Mouse (Mus musculus) midbrain, embryonic 11.5 days (tissue): Measurements from ENCODE around the gene Adam19. TPM values are rescaled to one million over a fixed set of nuclear protein-coding genes. Genes with fewer than 3 reads are reported as not detected.
"Not testable (repeated sequence)": the region's sequence is repeated elsewhere in the genome, so short reads cannot be mapped to it uniquely, and the experiment has no call there.

Experiments
- ATAC-seq: fragments of 200-750 bp; cut with Nextera tagmentation; 2 replicates; pipeline ENCODE4 v1.8.0; 2017; ENCODE audit warnings: moderate TSS enrichment, moderate library complexity; ENCODE audit not compliant: low FRiP score
- DNase-seq: peaks from one replicate; pipeline ENCODE4 v3.0.0; 2015; ENCODE audit warnings: low spot score; ENCODE audit errors: missing footprints
- H3K27ac ChIP-seq: fragments of 300-500 bp; sonication (generic); 2 replicates; pipeline ENCODE4 v1.5.1; 2014; ENCODE audit warnings: low read depth, low read length
- H3K27me3 ChIP-seq: fragments of 300-500 bp; sonication (generic); 2 replicates; pipeline ENCODE4 v1.6.1; 2014; ENCODE audit warnings: mild to moderate bottlenecking, low read length, moderate library complexity, mixed read lengths; ENCODE audit not compliant: control insufficient read depth, insufficient read depth
- H3K36me3 ChIP-seq: fragments of 300-500 bp; sonication (generic); 2 replicates; pipeline ENCODE4 v1.6.1; 2014; ENCODE audit warnings: mild to moderate bottlenecking, low read length, moderate library complexity, mixed read lengths; ENCODE audit not compliant: control insufficient read depth, insufficient read depth
- H3K4me1 ChIP-seq: fragments of 300-500 bp; sonication (generic); 2 replicates; pipeline ENCODE4 v1.6.1; 2014; ENCODE audit warnings: low read length; ENCODE audit not compliant: control insufficient read depth, insufficient read depth
- H3K4me2 ChIP-seq: fragments of 300-500 bp; sonication (generic); 2 replicates; pipeline ENCODE4 v1.6.1; 2014; ENCODE audit warnings: mild to moderate bottlenecking, moderate library complexity
- H3K4me3 ChIP-seq: fragments of 300-500 bp; sonication (generic); 2 replicates; pipeline ENCODE4 v1.5.1; 2014; ENCODE audit warnings: low read depth, low read length
- H3K9ac ChIP-seq: fragments of 300-500 bp; sonication (generic); 2 replicates; pipeline ENCODE4 v1.6.1; 2014; ENCODE audit warnings: low read length
- H3K9me3 ChIP-seq: fragments of 300-500 bp; sonication (generic); 2 replicates; pipeline ENCODE4 v1.6.1; 2016; ENCODE audit warnings: low read length; ENCODE audit not compliant: control insufficient read depth
- WGBS: fragments of 180-500 bp; shearing (Covaris S2); extraction: QIAGEN DNeasy Blood & Tissue Kit; methylation state at CpG from one replicate; pipeline ENCODE4 v1.1.7; 2014; 5-methylcytosine and 5-hydroxymethylcytosine counted together
- polyA plus RNA-seq: library from polyadenylated mRNA; unstranded; fragments of >200 nt; fragmentation: Nextera tagmentation; extraction: Ambion mirVana; gene quantifications from 2 replicates; pipeline ENCODE4 v1.2.1, GENCODE M21; 2014

The Adam19 gene
- polyA plus RNA-seq, 1 experiment from 2014 or later: 6.1 TPM

DNA sequence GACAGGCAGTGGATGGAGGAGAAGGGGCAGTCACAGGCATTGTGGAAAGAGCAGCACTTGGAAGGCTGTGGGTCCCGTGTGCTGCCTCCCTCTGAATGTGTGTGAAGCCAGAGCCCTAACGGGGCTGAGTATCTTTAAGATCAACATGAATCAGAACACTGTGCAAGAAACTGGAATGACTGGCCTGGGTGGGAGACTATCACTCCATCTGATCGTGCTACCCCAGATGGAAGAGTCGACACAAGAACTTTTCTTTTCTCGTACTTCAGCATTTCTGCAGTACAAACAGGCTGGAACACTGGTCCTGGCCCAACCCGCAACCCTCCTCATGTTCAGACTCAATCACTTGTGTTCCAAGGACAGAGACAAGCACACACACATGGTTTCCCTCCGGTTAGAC is 112.7 kb downstream of the Adam19 start:
- Histone ChIP-seq H3K9ac (no peak overlapping the region), H3K27ac (no peak overlapping the region), H3K36me3 (no peaks in the 10 kb centered on the region), H3K4me3 (no peak overlapping the region), H3K27me3 (0 out of 2 replicates have a peak, but pooled peaks cover 4% of the 10 kb centered on the region), H3K4me2 (no peak overlapping the region), H3K9me3 (no peaks in the 10 kb centered on the region), H3K4me1 (no peaks in the 10 kb centered on the region)
- ATAC-seq (no peak), DNase-seq (peak; percentile 73)
- 90% methylated on average over 7 of the region's 7 CpGs for WGBS

DNA sequence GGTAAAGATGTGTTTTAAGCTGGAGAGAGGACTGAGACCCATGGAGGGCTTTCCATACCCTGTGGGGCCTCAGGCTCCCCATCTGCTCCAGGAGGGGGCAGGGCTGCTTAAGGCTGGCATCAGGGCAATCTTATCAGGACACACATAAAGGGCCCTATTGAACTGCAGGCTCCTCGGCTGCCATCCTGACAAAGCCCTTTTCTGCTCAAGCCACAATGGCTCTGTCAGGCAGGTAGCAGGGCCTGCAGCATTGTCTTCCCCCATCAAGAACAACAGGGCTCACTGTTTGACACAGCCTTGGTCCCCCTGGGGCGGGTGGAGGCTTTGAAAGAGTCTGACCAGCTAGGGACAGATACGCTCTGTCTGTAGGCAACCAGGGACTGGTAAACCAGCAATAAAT is 114.1 kb downstream of the Adam19 start:
- Histone ChIP-seq H3K36me3 (no peaks in the 10 kb centered on the region), H3K4me1 (no peaks in the 10 kb centered on the region), H3K27ac (no peak overlapping the region), H3K4me2 (no peak overlapping the region), H3K4me3 (no peak overlapping the region), H3K27me3 (0 out of 2 replicates have a peak, but pooled peaks cover 4% of the 10 kb centered on the region), H3K9ac (no peak overlapping the region), H3K9me3 (no peaks in the 10 kb centered on the region)
- ATAC-seq: no peak
- 59% methylated on average over 3 of the region's 3 CpGs for WGBS
- peak; percentile 67 for DNase-seq

DNA sequence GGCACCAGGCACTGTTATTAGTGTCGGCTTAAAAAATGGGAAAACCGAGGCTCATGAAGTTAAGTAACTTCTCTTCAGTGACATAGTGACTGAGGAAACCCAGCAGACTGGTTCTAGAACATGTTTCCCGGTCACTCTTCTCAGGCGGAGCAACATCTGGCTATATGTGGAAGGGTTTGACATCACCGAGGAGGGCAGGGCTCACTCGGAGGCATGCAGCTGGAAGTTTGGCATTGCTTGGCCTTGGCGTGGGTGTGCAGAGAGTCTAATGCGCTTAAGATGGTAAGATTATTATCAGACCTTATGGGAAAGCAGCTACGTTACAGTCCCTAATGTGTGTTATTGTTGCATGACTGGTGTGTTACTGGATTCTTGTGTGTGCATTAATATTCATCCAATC is 116.3 kb downstream of the Adam19 start:
- Histone ChIP-seq H3K4me2 (no peak overlapping the region), H3K9ac (no peak overlapping the region), H3K27me3 (no peaks in the 10 kb centered on the region), H3K4me1 (no peaks in the 10 kb centered on the region), H3K9me3 (no peaks in the 10 kb centered on the region), H3K27ac (no peak overlapping the region), H3K36me3 (no peaks in the 10 kb centered on the region), H3K4me3 (no peak overlapping the region)
- WGBS: 90% methylated on average over 9 of the region's 9 CpGs
- ATAC-seq (no peak), DNase-seq (peak; percentile 37)

DNA sequence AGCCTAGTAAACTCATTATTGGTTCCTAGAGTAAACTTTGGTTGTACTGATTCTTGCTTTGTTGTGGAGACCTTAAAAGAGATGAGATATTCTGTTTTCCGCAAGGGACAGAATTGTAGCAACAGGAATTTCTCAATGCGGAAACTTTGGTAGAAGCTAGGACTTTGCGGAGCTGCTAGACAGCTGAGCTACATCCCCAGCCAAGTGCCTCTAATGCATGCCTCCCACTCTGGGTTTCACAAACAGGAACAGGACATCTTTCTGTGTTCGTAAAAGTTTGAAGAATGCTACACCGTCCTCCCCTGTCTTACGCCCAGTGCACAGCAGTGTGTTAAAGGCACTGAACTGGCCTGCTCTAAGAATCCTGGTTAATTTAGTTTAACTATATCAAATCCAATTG is 120.4 kb downstream of the Adam19 start:
- Histone ChIP-seq H3K9ac (no peak overlapping the region), H3K27ac (no peak overlapping the region), H3K4me3 (no peak overlapping the region), H3K4me2 (no peak overlapping the region), H3K9me3 (no peaks in the 10 kb centered on the region), H3K36me3 (no peaks in the 10 kb centered on the region), H3K27me3 (no peaks in the 10 kb centered on the region), H3K4me1 (no peaks in the 10 kb centered on the region)
- no peak for ATAC-seq
- peak; percentile 53 for DNase-seq
- 93% methylated on average over 6 of the region's 6 CpGs for WGBS

DNA sequence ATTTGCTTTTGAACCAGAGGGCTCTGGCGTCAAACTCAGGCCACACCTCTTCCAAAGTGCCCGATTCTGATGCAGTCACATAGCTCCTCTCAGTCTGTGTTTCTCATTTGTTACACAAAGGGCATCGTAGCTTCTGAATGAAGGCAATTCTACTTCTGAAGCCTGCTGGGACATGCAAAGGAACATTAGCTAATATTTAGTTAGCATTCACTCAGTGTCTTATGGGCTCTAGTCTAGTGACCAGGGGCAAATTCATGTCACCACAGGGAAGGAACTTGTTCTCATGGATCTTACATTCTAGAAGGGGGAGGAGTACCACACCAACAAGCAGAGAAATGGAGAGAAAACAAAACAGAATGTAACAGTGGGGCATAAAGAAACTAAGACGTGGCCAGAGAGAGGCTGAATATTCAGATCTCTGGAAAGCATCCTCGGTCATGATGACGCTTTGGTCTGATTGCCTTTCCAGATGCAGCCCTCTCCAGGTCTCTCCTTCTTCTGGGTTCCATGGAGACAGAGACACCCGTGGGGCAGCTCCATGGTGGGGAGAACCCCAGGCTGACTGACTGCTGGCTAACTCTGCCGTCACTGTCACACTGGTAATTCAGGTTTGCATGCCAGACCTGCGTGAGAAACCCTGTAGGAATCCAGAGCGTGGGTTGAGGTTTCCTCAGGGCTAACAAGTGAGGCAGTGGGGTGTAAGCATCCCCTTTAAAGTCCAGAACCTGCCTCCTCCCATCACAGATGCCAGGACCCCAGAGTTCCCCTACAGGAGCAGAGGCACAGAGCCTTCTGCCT is 121.7 kb downstream of the Adam19 start:
- ATAC-seq: no peak
- H3K4me3 ChIP-seq: no peak overlapping the region
- no peak overlapping the region for H3K9ac ChIP-seq
- H3K9me3 ChIP-seq: no peaks in the 10 kb centered on the region
- 83% methylated on average over 10 of the region's 10 CpGs for WGBS
- DNase-seq: peak; percentile 8
- no peaks in the 10 kb centered on the region for H3K27me3 ChIP-seq
- H3K27ac ChIP-seq: no peak overlapping the region
- H3K36me3 ChIP-seq: no peaks in the 10 kb centered on the region
- no peaks in the 10 kb centered on the region for H3K4me1 ChIP-seq
- no peak overlapping the region for H3K4me2 ChIP-seq

DNA sequence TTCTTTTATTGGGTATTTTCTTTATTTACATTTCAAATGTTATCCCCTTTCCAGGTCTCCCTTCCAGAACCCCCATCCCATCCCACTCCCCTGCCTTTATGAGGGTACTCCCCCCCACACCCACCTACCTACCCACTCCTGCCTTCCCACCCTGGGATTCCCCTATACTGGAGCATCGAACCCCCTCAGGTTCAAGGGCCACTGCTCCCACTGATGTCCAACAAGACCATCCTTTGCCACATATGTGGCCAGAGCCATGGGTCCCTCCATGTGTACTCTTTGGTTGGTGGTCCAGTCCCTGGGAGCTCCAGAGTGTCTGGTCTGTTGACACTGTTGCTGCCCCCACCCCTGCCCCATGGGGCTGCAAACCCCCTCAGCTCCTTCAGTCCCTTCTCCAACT is 126.2 kb downstream of the Adam19 start:
- ATAC-seq, H3K27ac ChIP-seq, H3K4me2 ChIP-seq, H3K36me3 ChIP-seq, H3K9ac ChIP-seq, H3K27me3 ChIP-seq, H3K4me1 ChIP-seq, H3K4me3 ChIP-seq, H3K9me3 ChIP-seq: not testable (repeated sequence)
- WGBS: 91% methylated on average over 1 of the region's 1 CpGs
- peak; percentile 53 for DNase-seq

DNA sequence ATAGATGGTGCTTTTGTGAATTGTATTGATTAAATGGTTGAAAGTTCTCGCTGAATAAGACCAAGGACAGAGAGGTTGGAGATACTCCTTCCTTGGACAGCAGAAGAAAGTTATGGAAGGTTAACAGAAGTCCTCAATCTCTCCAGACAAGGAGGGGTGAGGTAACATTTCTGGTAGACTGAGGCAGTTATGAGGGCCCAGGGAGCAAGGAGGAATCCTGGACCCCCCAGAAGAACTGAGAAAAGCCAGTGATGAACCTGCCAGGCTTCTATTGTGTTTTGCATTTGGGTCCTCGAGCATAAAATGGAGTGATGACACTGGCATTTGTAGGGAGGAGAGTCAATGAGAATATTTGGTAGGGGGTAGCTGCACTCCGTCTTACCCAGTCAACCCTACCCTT is 129.2 kb downstream of the Adam19 start:
- Histone ChIP-seq H3K36me3 (no peaks in the 10 kb centered on the region), H3K4me1 (no peaks in the 10 kb centered on the region), H3K27ac (no peak overlapping the region), H3K4me3 (no peak overlapping the region), H3K9me3 (no peaks in the 10 kb centered on the region), H3K9ac (no peak overlapping the region), H3K4me2 (no peak overlapping the region), H3K27me3 (no peaks in the 10 kb centered on the region)
- WGBS: 75% methylated on average over 3 of the region's 3 CpGs
- ATAC-seq (no peak), DNase-seq (peak; percentile 56)

DNA sequence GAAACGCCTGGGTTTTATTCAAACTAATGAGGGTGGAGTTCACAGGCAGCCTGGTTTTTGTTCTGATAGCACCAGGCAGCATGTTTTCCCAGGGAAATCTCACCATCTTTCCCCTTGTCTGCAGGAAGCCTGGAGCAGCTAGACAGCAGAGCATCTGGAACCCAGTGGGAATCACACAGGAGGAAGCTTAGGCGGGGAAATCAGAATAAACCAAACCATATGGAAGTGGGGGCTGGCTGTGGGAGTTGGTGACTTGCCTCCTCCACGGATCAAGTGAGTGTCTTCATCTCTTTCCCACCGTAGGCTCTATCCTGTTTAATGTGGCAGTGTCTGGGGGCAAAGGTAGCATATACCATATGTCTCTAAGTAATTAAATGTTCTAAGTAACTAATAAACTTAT is 129.7 kb downstream of the Adam19 start:
- WGBS: 55% methylated on average over 4 of the region's 4 CpGs
- Histone ChIP-seq H3K27ac (no peak overlapping the region), H3K4me2 (no peak overlapping the region), H3K4me3 (no peak overlapping the region), H3K9me3 (no peaks in the 10 kb centered on the region), H3K27me3 (no peaks in the 10 kb centered on the region), H3K9ac (no peak overlapping the region), H3K36me3 (no peaks in the 10 kb centered on the region), H3K4me1 (no peaks in the 10 kb centered on the region)
- ATAC-seq (no peak), DNase-seq (peak; percentile 45)

DNA sequence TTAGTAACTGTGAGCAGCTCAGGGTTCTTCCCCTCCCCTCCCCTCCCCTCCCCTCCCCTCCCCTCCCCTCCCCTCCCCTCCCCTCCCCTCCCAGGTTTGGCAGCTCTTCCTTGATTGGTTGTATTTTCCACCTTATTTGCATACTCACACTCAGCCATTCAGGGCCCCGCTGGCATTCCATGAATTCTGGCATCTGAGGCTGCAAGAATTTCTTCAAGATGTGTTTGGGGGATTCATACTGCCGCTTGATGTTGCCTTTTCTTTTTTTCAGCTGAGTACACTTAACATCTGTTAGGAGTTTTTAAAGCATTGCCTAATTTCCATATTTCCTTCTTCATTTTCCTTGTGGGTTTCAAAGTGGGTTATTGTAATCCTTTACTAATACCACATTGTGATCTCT is 132.5 kb downstream of the Adam19 start:
- H3K4me3 ChIP-seq: no peak overlapping the region
- no peak overlapping the region for H3K4me2 ChIP-seq
- ATAC-seq: no peak
- H3K4me1 ChIP-seq: no peaks in the 10 kb centered on the region
- H3K27me3 ChIP-seq: no peaks in the 10 kb centered on the region
- no peak overlapping the region for H3K9ac ChIP-seq
- DNase-seq: peak; percentile 73
- no peaks in the 10 kb centered on the region; the same call in 1 of the 2 replicates for H3K36me3 ChIP-seq
- no peaks in the 10 kb centered on the region for H3K9me3 ChIP-seq
- WGBS: 78% methylated on average over 2 of the region's 2 CpGs
- H3K27ac ChIP-seq: no peak overlapping the region
